Mouse (Mus musculus): ENCODE results near the gene Hist2h2ab.
A peak's percentile ranks its signal among the peaks of the same experiment; 100 is the strongest.
"Not testable (repeated sequence)": the region's sequence is repeated elsewhere in the genome, so short reads cannot be mapped to it uniquely, and the experiment has no call there.

The Hist2h2ab gene

GRCm38 (mm10) chr3:96219661-96220130 is at the start of gene Hist2h2ab, which contains the start of gene Bola1:
TSS of gene Hist2h2ab (plus strand) at chr3:96219865.
TSS of gene Bola1 (minus strand) at chr3:96219709.
- peak; percentile 80 to 84 for DNase-seq (ENCODE audit: low spot score in 2 of 2)

GRCm38 (mm10) chr3:96170276-96170675 is 49.4 kb upstream of the Hist2h2ab start:
- no peak for DNase-seq (ENCODE audit: low spot score in 2 of 2)

GRCm38 (mm10) chr3:96170976-96171545 is 48.6 kb upstream of the Hist2h2ab start:
- no peak for DNase-seq (ENCODE audit: low spot score in 2 of 2)

GRCm38 (mm10) chr3:96171583-96172196 is 48.0 kb upstream of the Hist2h2ab start:
- peak in 1 of 2 experiments; percentile 61 for DNase-seq (ENCODE audit: low spot score in 2 of 2)

GRCm38 (mm10) chr3:96172197-96173178 is 47.2 kb upstream of the Hist2h2ab start, which contains the start of gene Sf3b4:
TSS of gene Sf3b4 (plus strand) at chr3:96172332.
- peak; percentile 76 to 84 for DNase-seq (ENCODE audit: low spot score in 2 of 2)

GRCm38 (mm10) chr3:96173185-96173584 is 46.5 kb upstream of the Hist2h2ab start:
- no peak for DNase-seq (ENCODE audit: low spot score in 2 of 2)

GRCm38 (mm10) chr3:96174042-96174441 is 45.6 kb upstream of the Hist2h2ab start:
- DNase-seq (ENCODE audit: low spot score in 2 of 2) = not testable (repeated sequence)

GRCm38 (mm10) chr3:96175251-96175650 is 44.4 kb upstream of the Hist2h2ab start:
- DNase-seq (ENCODE audit: low spot score in 2 of 2) = no peak

GRCm38 (mm10) chr3:96178427-96178826 is 41.2 kb upstream of the Hist2h2ab start:
- DNase-seq (ENCODE audit: low spot score in 2 of 2) = no peak

- DNase-seq (ENCODE audit: low spot score in 2 of 2) = no peak
Measured at GRCm38 (mm10) chr3:96178902-96179301, 40.8 kb upstream of the Hist2h2ab start.

GRCm38 (mm10) chr3:96179531-96179930 is 40.1 kb upstream of the Hist2h2ab start:
- DNase-seq (ENCODE audit: low spot score in 2 of 2) = no peak

GRCm38 (mm10) chr3:96180727-96181477 is 38.8 kb upstream of the Hist2h2ab start, which contains the start of gene Sv2a:
TSS of gene Sv2a (plus strand) at chr3:96181151.
- peak; percentile 69 to 78 for DNase-seq (ENCODE audit: low spot score in 2 of 2)

GRCm38 (mm10) chr3:96181510-96182381 is 37.9 kb upstream of the Hist2h2ab start:
- DNase-seq (ENCODE audit: low spot score in 2 of 2) = peak in 1 of 2 experiments; percentile 44

- DNase-seq (ENCODE audit: low spot score in 2 of 2) = peak; percentile 48 to 58
Measured at GRCm38 (mm10) chr3:96182382-96182776, 37.3 kb upstream of the Hist2h2ab start.

- no peak for DNase-seq (ENCODE audit: low spot score in 2 of 2)
Measured at GRCm38 (mm10) chr3:96192977-96193376, 26.7 kb upstream of the Hist2h2ab start.

GRCm38 (mm10) chr3:96194966-96195365 is 24.7 kb upstream of the Hist2h2ab start:
- DNase-seq (ENCODE audit: low spot score in 2 of 2) = no peak

- no peak for DNase-seq (ENCODE audit: low spot score in 2 of 2)
Measured at GRCm38 (mm10) chr3:96195616-96196313, 23.9 kb upstream of the Hist2h2ab start.

GRCm38 (mm10) chr3:96196437-96197128 is 23.1 kb upstream of the Hist2h2ab start:
- DNase-seq (ENCODE audit: low spot score in 2 of 2) = peak in 1 of 2 experiments; percentile 29

Measured in frontal cortex, postnatal 36 days (tissue).